Mouse (Mus musculus): ENCODE measurements around the gene Cox6b2. TPM values are rescaled to one million over a fixed set of nuclear protein-coding genes. Genes with fewer than 3 reads are reported as not detected.

Cox6b2 gene
- polyA plus RNA-seq, 2 experiments from 2014 or later: 2.1 to 4.5 TPM

DNA sequence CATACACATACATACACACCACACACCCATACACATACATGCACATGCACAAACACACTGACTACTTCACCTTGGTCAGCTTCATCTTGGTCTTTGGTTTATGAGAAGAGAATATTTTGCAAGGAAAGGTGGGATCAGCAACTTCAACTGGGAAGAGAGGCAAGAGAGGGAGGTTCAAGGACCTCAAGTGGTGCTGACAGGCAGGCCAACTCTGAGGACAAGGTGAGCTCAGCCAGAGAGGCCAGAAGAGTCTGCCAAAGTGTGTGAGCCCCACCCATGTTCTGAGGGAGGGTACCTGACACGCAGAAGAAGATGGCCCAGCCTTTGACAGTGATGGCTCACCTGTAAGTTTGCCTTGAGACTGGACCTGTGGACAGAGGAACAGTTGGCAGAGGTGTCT lies 6.8 kb upstream of the Cox6b2 start:
- no peak for ATAC-seq

DNA sequence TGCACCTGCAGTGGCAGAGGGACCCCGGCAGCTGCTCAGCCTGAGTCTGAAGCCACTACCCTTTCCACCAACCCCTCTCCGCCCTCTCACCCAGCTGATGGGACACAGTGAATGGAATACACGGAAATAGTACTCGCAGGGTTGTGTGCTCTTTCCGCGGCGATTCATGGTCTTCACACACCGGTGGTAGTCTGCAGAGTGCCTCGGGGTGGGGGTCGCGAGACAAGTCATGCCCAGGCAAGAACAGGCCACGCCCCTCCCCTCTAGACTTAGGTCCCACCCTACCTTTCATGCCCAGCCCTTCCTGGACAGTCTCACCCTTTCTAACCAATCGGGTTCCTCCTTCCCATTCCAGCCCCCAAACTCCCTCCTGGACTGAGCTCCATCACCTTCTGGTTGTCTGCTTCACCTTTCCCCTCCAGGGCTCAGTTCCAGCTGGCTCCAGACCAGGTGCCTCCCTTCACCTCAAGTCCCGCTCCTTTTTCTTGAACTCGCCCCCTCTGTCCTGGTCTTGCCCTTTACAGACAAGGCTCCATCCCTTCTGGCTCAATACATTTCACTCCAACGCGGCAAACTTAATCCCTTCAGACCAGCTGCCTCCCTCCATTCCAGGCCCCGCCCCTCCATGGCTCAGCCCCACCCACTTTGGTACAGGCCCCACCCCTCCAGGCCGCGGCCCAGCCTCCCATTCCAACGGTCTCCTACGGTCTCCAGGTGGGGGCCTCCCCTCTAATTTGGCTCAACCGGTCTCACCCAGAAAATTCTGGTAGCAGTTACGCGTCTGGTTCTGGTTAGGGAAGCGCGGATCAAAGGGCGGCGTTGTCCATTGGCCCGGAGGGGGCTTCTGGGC lies 698 bp downstream of the Cox6b2 start:
- no peak for ATAC-seq

DNA sequence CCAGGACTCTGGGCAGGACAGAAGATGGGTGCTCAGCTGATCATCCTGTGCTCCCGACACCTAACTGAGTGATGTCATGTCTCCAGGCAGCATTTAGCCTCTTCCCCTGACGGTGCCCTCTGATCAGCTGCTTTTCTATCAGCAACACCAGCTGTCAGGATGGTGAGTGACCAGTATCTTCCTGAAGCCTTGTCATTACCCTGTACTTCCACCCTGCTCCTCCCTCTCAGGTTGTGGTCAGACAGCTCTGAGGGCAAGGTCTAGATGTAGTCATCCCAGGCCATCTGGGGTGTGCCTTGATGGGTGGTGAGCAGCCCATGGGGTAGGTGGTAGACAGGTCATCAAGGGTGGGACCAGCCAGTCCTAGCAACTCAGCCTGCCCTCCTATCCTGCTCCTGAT lies 3.7 kb downstream of the Cox6b2 start:
- ATAC-seq: no peak

DNA sequence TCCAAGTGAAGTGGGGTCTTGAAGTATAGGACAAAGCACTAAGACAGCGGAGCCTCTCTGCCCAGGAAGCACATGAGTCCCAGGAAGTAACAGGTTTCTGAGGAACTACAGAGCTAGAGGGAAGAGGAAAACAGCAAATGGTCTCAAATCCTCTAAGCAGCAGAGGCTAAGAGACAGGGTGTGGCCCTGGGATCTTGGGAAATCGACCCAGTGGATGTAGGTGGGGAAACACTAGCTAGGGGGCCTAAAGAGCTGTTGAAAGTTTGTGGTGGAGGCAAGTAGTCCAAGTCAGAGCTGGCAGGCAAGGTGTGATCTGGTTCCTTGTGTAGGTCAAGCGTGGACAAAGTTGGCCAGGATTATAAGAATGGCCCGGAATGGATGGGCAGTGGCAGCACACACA lies 4.6 kb downstream of the Cox6b2 start:
- no peak for ATAC-seq

DNA sequence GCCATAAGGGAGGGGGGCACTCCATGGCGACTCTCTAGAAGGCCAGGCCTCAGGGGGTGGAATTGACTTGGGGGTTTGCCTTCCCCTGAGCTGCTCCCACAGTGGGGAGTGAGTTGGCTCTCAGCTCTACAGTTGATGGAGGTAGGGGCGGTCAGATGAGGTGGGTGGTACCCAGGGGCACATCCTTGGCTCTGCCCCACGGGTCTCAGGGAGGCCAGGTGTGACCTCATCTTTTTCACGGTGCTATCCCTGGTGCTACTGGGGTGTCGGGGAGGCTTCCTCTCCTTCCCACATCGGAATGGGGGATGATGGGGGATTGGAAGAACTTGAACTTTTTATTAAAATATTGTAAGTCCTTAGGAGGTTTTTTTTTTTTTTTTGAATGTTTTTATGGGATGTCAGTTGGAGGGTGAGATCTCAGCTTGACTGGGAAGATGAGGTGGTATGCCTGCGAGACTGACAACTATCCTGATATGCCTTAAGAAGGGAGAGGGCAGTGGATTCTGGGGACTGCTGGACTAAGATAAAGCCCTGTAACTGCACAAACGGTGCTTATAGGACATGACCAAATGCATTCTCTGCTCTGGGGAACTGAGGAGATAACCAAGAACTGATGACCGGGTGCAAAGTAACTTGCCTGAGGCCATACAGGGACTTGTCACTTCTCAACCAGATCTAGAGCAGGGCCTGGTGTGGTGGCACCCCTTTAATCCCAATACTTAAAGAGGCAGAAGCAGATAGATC lies 5.6 kb downstream of the Cox6b2 start:
- no peak for ATAC-seq

DNA sequence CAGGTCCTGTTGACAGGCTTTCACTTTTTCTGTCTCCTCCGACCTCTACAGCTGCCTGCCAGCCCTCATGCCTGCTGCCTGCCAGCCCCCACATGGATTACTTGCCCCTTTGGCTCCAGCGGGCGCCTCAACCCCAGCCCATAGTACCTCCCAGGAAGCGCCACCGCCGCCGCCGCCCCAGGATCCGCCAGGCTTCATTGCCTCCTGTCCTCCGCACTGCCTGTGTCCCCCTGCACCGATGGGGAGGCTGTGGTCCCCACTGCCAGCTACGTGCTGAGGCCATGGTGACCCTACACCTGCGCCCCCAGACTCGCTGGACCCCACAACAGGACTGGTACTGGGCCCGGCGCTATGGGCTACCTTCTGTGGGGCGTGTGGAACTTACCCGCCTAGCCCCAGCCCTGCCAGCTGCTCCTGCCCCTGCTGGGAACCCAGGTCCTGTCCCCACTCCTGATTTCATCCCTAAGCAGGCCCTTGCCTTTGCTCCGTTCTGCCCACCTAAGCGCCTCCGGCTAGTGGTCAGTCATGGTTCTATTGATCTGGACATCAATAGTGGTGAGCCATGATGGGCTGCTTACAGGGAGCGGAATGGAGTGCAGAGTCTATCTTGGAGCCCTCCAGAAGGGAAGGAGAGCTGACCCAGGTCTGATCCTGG lies 6.4 kb downstream of the Cox6b2 start:
- no peak for ATAC-seq

DNA sequence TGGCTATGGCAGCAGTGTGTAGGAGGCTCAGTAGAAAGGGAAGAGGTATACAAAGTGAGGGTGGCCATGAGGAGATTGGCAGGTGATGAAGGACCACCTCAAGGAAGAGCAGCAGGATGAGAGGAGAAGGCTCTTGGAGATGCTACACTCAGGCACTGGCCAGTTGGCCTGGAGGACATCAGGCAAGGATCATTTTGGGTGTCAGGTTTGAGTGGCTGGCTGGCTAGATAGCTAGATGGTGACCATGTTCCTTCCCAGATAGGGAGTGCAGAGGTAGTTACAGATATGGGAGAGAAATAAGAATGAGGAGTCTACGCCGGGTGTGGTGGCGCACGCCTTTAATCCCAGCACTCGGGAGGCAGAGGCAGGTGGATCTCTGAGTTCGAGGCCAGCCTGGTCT lies 8.0 kb downstream of the Cox6b2 start:
- ATAC-seq: no peak

DNA sequence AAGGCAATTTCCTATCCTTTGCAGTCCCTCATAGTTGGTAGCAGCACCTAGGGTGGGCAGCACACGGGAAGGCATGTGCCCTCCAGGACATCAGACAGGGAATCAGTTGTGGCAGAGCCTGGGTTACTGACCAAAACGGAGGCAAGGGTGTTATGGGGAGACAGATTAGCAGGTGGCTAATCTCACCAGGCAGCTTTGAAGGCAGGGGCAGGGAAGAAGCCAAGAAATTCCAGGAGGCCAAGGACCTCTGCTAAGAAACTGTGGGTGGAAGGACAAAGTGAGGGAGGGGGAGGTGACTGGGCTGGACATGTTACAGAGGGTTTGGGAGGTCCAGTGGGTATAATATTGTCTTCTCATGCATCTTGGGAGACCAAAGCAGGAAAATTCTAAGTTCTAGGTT lies 9.5 kb downstream of the Cox6b2 start:
- no peak for ATAC-seq

DNA sequence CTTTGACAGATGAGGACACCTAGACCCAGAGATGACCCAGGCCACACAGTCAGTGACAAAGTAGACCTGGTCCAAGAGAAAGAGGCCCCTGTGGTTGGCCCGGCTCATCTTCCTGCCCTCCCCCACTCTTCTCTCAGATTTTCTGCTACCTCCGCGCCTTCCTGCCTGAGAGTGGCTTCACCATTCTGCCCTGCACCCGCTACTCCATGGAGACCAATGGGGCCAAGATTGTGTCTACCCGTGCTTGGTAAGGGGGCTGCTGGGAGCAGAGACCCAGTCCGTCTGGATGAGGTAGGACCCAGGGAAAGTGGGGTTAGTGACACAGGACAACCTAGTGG lies 10.4 kb downstream of the Cox6b2 start:
- no peak for ATAC-seq

DNA sequence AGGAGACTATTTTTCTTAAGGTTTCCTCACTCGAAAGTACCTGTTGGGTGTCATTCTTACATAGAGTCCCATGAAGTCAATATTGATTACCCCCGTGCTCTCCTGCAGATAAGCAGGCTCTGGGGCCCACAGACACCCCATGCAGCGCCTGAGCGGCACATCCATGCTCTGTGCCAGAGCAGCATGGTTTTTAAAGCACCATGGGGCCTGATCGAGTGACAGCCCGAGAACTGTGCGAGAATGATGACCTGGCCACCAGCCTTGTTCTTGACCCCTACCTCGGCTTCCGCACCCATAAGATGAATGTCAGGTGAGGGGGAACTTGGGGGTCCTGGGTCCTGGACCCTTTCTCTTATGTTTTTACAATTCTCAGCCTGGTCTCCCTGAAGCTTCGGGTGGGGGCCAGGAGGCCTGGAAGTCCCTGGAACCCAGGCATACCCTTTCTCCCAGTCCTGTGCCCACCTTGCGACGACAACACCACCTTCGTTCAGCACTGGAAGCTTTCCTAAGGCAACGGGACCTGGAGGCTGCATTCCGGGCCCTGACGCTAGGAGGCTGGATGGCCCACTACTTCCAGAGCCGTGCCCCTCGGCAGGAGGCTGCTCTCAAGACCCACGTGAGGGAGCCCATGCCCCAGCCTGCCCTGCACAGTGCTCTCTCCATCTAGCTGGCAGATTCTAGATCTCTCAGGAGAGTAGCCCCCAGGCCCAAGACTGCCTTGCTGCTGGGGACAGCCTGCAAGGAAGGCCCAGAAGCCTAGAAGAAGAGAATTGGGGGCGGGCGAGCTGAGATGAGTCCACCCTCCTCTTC lies 11.0 kb downstream of the Cox6b2 start:
- ATAC-seq: no peak

DNA sequence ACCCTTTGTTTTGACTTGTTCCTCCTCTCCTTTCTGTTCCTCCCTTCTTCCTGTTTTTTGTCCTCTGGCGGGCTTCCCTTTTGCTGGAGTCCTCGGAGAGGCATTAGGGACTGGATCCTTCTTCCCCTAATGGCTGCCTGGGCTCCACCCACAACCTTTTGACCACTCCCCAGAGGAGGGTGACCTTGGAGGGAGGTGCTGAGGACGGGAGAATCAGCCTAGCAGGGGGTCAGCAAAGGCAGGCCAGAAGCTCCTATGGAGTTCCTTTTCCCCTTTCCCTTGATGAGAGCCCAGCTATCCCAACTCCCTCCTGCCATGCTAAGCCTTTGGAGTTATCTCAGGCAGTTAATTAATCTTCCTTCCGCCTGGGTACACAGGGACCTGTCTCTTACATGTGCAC lies 11.7 kb downstream of the Cox6b2 start:
- no peak for ATAC-seq

DNA sequence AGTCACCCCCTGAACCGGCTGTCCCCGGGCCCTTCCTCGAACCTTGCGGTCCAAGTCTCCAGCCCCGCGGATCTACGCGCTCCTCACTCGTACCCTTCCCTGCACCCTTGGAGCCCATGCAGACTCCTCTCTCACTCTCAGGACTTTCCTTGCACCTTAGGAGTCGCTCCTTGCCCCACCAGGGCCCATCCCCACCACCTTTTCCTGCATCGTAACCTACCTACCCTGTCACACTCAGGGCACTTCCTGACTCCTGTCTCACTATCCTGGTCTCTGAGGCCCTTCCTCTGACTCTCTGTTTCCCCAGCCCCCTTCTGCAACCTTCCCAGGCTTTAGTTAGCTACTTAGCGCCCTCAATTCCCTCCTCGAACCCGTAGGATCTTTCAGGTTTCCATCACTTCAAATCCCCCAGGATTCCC lies 12.6 kb downstream of the Cox6b2 start:
- no peak for ATAC-seq

DNA sequence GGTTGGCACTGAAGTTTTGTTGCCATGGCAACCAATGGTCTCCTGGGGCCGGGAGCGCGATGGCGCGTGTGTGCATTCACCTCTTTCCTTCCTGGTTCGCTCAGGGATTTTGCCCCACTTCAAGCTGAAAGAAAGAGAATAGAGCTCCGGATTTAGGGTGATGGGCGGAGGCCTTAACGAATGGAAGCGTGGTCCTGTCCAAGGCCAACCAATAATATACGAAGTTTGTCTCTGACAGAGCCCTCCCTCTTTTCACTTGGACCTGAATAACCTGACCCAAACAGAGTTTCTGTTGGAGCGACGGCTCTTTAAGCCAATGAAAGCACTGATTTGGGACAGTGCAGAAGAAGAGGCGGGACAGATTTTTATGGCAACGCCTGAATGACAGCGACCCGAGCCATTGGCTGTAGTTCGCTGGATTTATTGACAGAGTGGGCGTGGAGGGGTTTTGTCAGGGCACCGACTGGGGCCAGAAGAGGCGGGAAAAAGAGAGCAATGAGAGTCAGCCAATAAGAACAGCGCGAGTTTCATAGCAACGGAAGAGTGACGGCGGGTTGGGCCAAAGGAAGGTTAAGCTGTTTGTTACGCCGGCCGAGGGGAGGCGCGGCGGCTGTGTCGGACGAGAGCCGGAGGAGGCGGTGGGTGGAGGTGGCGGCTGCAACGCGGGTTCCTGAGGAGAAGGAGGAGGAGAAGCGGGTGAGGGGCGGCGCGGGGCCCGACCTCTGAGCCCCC lies 13.2 kb downstream of the Cox6b2 start, which contains the start of gene Kmt5c:
Gene Kmt5c, plus strand, starts transcription at position 572 of the 732 bp plus-strand sequence.
- peak; percentile 84 for ATAC-seq

DNA sequence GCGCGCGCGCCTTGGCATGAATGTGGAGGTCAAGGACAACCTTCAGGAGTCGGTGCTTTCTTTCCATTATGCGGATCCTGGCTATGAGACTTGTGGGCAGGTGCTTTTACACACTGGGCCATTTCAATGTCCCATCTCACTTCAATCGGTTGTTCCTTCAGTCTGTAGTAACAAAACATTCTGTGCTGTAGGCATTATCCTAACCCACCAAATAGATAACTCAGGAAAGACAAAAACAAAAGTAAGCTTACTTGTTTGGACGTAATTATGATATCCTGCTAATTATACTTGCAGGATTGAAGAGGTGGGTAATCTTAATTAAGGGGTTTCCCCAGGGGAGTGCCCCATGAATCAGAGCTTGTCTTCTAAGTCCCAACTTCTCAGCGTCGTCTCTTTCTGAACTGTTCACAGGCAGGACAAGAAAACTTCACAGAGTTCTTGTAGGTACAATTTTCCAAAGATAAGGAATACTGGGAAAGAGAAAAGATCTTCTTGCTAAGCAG lies 13.8 kb downstream of the Cox6b2 start:
- peak; percentile 13 for ATAC-seq

DNA sequence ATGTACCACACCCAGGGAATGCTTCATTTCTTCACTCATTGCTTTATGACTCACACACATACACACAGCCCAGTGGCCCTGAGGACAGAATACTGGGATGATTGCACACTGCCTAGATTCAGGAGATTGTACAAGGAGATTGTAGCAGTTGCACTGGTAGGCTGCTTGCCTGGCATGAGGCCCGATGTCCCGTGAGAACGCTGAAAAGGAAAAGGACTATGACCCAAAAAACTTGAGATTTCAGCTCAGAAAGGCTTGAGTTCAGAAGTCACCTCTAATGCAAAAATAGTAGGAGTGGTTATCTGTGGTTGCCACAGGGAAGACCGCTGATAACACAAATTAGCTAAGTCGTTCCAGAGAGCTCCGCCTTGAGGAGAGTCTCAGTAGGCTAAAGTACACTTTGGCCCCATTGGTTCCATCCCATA lies 19.9 kb downstream of the Cox6b2 start:
- ATAC-seq: no peak

DNA sequence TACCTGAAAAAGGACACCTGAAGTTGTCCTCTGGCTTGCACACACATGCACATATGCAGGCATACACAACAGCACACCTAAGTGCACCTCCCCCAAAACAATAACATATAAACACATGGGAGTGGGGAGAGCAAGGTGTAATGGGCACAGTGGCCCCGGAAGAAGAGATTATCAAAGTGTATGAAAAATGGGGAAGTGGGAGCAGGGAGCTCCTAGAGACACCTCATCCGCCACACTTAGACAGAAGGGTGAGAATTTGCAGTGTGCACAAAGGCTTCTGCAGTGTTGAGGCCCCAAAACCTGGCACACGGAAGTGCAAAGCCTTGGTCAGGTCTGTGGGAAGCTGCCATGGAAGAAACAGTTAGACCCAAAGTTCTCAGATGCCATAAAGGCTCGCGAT lies 21.8 kb downstream of the Cox6b2 start:
- ATAC-seq: no peak

DNA sequence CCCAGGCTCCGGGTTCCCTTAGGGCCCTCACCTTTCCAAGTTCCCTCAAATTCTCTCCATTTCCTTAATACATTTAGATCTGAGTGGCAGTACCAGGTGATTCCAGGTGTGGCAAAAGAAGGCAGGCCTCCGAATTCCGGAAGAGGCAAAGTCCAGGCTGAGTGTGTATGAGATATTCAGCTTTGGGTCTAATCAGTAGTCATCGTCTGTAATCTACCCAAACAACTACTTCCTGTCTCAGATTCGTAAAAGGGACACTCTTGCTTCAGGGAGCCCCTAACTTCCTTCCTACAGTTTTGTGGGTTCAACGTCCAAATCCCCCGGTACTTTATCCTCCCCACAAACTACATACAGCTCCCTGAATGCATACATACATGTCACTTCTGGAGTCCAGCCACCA lies 27.7 kb downstream of the Cox6b2 start, which contains the start of gene Tmem150b:
Gene Tmem150b, minus strand, starts transcription at position 81 of the 400 bp plus-strand sequence.
- ATAC-seq: no peak

DNA sequence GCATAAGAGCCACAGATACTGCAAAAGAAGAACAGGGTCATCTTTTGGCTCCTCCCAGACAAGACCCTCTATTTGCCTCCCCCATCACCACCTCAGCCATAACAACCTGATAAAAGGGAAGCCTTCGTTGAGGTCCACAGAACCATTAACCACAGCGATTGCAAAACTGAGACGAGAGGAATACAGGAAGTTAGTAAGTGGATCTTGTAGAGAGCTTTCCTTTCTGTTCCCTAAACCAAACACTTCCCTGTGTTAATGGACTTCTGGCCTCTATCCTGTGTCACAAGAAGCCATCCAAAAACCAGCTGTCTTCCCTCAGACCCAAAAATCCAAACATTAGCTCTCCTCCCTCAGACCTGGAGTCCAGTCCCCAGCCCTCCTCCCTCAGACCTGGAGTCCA lies 28.5 kb downstream of the Cox6b2 start:
- ATAC-seq: no peak

DNA sequence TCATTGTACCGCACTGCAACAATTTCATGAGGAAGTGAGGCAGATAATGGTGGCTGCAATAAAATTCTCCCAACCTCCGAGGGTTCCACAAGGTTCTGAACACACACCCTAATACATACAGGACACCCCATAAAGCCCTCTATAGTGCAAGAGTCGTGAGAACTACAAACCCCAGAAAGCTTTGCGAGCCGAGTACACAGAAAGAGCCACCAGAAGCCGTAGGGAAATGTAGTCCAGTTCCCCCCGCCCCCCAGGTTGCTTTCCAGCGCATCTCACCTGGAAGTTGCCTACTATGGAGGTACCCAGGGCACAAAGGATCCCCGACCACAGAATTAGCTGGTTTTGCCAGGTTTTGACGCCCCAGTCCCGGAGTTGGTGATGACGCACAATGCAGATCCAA lies 29.4 kb downstream of the Cox6b2 start:
- no peak for ATAC-seq

DNA sequence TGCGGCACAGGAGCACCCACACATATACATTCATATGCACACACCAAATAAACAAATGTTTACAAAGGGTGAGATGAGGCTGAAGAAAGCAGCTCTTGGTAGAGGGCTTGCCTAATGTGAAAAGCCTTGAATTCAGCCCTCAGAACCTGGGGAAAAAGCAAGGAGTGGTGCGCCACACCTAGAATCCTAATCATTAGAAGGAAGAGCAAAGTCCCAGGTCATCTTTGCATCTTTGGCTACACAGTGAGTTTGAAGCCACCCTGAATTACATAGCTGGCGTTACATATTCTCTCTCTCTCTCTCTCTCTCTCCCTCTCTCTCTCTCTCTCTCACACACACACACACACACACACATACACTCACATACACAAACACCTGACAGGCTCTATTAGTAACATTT lies 33.6 kb downstream of the Cox6b2 start:
- ATAC-seq: no peak

DNA sequence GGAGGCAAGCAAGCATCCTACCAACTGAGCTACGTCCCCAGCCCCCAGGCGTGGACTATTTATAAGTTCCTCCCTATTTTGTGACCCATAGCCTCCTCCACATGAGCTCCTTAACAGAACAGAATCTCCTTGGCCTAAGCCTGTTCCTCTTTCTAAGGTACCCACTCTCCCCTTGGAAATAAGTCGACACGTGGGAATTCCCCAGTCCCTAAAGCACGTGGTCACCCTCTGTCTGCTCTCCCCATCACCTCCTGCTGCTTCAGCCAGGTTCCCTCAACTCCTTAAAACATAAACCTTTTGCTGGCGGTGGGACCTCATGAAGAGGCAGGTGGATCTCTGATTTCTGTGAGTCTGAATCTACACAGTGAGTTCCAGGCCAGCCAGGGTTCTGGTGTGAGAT lies 35.9 kb downstream of the Cox6b2 start:
- ATAC-seq: no peak

DNA sequence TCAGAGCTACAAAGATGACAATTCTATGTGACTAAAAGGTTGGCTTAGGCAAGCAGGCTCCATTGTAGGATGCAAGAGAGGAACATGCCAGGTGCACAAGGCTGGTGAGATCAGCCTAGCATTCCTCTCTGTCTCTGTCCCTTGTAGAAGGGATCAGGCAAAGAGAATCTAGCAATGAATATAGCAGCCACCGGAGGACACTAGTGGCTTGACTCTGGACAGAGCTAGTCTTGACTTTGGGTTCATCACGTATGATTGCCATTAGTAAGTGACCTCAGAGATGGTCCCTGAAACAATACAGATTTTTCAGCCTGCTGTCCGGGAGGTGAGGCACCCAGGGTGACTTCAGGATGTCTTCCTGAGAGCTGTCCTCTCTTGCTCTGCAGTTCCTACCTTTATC lies 40.3 kb downstream of the Cox6b2 start:
- ATAC-seq: no peak

Measured in activated CD4-positive, CD25-positive, alpha-beta regulatory T cell, adult 4 months (primary cell).